Mouse (Mus musculus): ENCODE results near the gene Rhd. TPM values are rescaled to one million over a fixed set of nuclear protein-coding genes. Genes with fewer than 3 reads are reported as not detected.
"Not testable (repeated sequence)": the region's sequence is repeated elsewhere in the genome, so short reads cannot be mapped to it uniquely, and the experiment has no call there.

Rhd gene
- 3.6 and 5.5 TPM in 2 replicates for polyA plus RNA-seq (2014; fragmentation: Nextera tagmentation; extraction: Ambion mirVana)

GRCm38 (mm10) chr4:134863937-134864729, at the start of gene Rhd:
Gene Rhd (plus strand): TSS chr4:134864536.
- ATAC-seq (ENCODE audit: insufficient number of reproducible peaks, insufficient read depth, low FRiP score, low read depth): no peak
- 35% methylated on average over 14 of the region's 14 CpGs for WGBS
- H3K4me3 ChIP-seq (ENCODE audit: control insufficient read depth in 1 of 2, insufficient read depth in 1 of 2, low read depth in 1 of 2, low read length in 2 of 2): no peak within 1 kb of the TSS
- peaks cover 2 to 3% of the 10 kb centered on the region in 2 experiments; a peak in 2 of 4 replicates for H3K4me1 ChIP-seq (ENCODE audit: control insufficient read depth in 2 of 2, insufficient read depth in 2 of 2, low read length in 2 of 2)
- H3K27me3 ChIP-seq (ENCODE audit: control insufficient read depth, insufficient read depth, low read length): peaks cover 14% of the 10 kb centered on the region
- no peak within 1 kb of the TSS for H3K9ac ChIP-seq (ENCODE audit: low read length)
- H3K9me3 ChIP-seq (ENCODE audit: control insufficient read depth, low read length): no peaks in the 10 kb centered on the region
- no peaks in the 10 kb centered on the region for H3K36me3 ChIP-seq (ENCODE audit: control insufficient read depth, insufficient read depth, low read length)
- H3K4me2 ChIP-seq (ENCODE audit: low read length): no peak within 1 kb of the TSS
- H3K27ac ChIP-seq (replicated peaks in 1 of 2; ENCODE audit: control insufficient read depth in 1 of 2, insufficient read depth in 1 of 2, low read depth in 2 of 2, low read length in 2 of 2): no peak within 1 kb of the TSS

- Histone ChIP-seq H3K9me3 (ENCODE audit: control insufficient read depth, low read length) (no peaks in the 10 kb centered on the region), H3K27ac (replicated peaks in 1 of 2; ENCODE audit: control insufficient read depth in 1 of 2, insufficient read depth in 1 of 2, low read depth in 2 of 2, low read length in 2 of 2) (no peak overlapping the region), H3K4me1 (ENCODE audit: control insufficient read depth in 2 of 2, insufficient read depth in 2 of 2, low read length in 2 of 2) (peaks cover 4 to 17% of the 10 kb centered on the region in 2 experiments), H3K4me2 (ENCODE audit: low read length) (no peak overlapping the region), H3K36me3 (ENCODE audit: control insufficient read depth, insufficient read depth, low read length) (peaks cover 11% of the 10 kb centered on the region; the same call in 1 of the 2 replicates), H3K27me3 (ENCODE audit: control insufficient read depth, insufficient read depth, low read length) (no peaks in the 10 kb centered on the region), H3K9ac (ENCODE audit: low read length) (no peak overlapping the region), H3K4me3 (ENCODE audit: control insufficient read depth in 1 of 2, insufficient read depth in 1 of 2, low read depth in 1 of 2, low read length in 2 of 2) (no peak overlapping the region)
- no peak for ATAC-seq (ENCODE audit: insufficient number of reproducible peaks, insufficient read depth, low FRiP score, low read depth)
- 72% methylated on average over 4 of the region's 4 CpGs for WGBS
Measured at GRCm38 (mm10) chr4:134817706-134818105, 46.6 kb upstream of the Rhd start.

- Histone ChIP-seq H3K27me3 (ENCODE audit: control insufficient read depth, insufficient read depth, low read length) (no peaks in the 10 kb centered on the region), H3K9me3 (ENCODE audit: control insufficient read depth, low read length) (no peaks in the 10 kb centered on the region), H3K4me2 (ENCODE audit: low read length) (no peak overlapping the region), H3K4me3 (ENCODE audit: control insufficient read depth in 1 of 2, insufficient read depth in 1 of 2, low read depth in 1 of 2, low read length in 2 of 2) (no peak overlapping the region), H3K9ac (ENCODE audit: low read length) (no peak overlapping the region), H3K27ac (replicated peaks in 1 of 2; ENCODE audit: control insufficient read depth in 1 of 2, insufficient read depth in 1 of 2, low read depth in 2 of 2, low read length in 2 of 2) (no peak overlapping the region), H3K4me1 (ENCODE audit: control insufficient read depth in 2 of 2, insufficient read depth in 2 of 2, low read length in 2 of 2) (peaks cover 4 to 10% of the 10 kb centered on the region in 2 experiments), H3K36me3 (ENCODE audit: control insufficient read depth, insufficient read depth, low read length) (peaks cover 26% of the 10 kb centered on the region)
- 75% methylated on average over 1 of the region's 1 CpGs for WGBS
- ATAC-seq (ENCODE audit: insufficient number of reproducible peaks, insufficient read depth, low FRiP score, low read depth): no peak
Measured at GRCm38 (mm10) chr4:134821061-134821460, 43.3 kb upstream of the Rhd start.

- Histone ChIP-seq H3K4me3 (ENCODE audit: control insufficient read depth in 1 of 2, insufficient read depth in 1 of 2, low read depth in 1 of 2, low read length in 2 of 2) (no peak overlapping the region), H3K27me3 (ENCODE audit: control insufficient read depth, insufficient read depth, low read length) (no peaks in the 10 kb centered on the region), H3K4me1 (ENCODE audit: control insufficient read depth in 2 of 2, insufficient read depth in 2 of 2, low read length in 2 of 2) (peaks cover 4 to 10% of the 10 kb centered on the region in 2 experiments), H3K9me3 (ENCODE audit: control insufficient read depth, low read length) (no peaks in the 10 kb centered on the region), H3K9ac (ENCODE audit: low read length) (no peak overlapping the region), H3K27ac (replicated peaks in 1 of 2; ENCODE audit: control insufficient read depth in 1 of 2, insufficient read depth in 1 of 2, low read depth in 2 of 2, low read length in 2 of 2) (no peak overlapping the region), H3K4me2 (ENCODE audit: low read length) (no peak overlapping the region), H3K36me3 (ENCODE audit: control insufficient read depth, insufficient read depth, low read length) (peaks cover 46% of the 10 kb centered on the region)
- ATAC-seq (ENCODE audit: insufficient number of reproducible peaks, insufficient read depth, low FRiP score, low read depth): no peak
- 75% methylated on average over 2 of the region's 2 CpGs for WGBS
Measured at GRCm38 (mm10) chr4:134823560-134823959, 40.8 kb upstream of the Rhd start.

- H3K4me2 ChIP-seq (ENCODE audit: low read length); H3K27me3 ChIP-seq (ENCODE audit: control insufficient read depth, insufficient read depth, low read length); H3K9me3 ChIP-seq (ENCODE audit: control insufficient read depth, low read length); ATAC-seq (ENCODE audit: insufficient number of reproducible peaks, insufficient read depth, low FRiP score, low read depth); H3K27ac ChIP-seq (replicated peaks in 1 of 2; ENCODE audit: control insufficient read depth in 1 of 2, insufficient read depth in 1 of 2, low read depth in 2 of 2, low read length in 2 of 2); H3K9ac ChIP-seq (ENCODE audit: low read length); H3K4me3 ChIP-seq (ENCODE audit: control insufficient read depth in 1 of 2, insufficient read depth in 1 of 2, low read depth in 1 of 2, low read length in 2 of 2): not testable (repeated sequence)
- peaks cover 4 to 10% of the 10 kb centered on the region in 2 experiments for H3K4me1 ChIP-seq (ENCODE audit: control insufficient read depth in 2 of 2, insufficient read depth in 2 of 2, low read length in 2 of 2)
- H3K36me3 ChIP-seq (ENCODE audit: control insufficient read depth, insufficient read depth, low read length): peaks cover 54% of the 10 kb centered on the region
- 97% methylated on average over 10 of the region's 11 CpGs for WGBS
Measured at GRCm38 (mm10) chr4:134825864-134826263, 38.5 kb upstream of the Rhd start.

GRCm38 (mm10) chr4:134826348-134826747, 38.0 kb upstream of the Rhd start:
- H3K36me3 ChIP-seq (ENCODE audit: control insufficient read depth, insufficient read depth, low read length): peaks cover 58% of the 10 kb centered on the region
- H3K9me3 ChIP-seq (ENCODE audit: control insufficient read depth, low read length): no peaks in the 10 kb centered on the region
- no peak overlapping the region for H3K4me2 ChIP-seq (ENCODE audit: low read length)
- H3K27ac ChIP-seq (replicated peaks in 1 of 2; ENCODE audit: control insufficient read depth in 1 of 2, insufficient read depth in 1 of 2, low read depth in 2 of 2, low read length in 2 of 2): no peak overlapping the region
- H3K27me3 ChIP-seq (ENCODE audit: control insufficient read depth, insufficient read depth, low read length): no peaks in the 10 kb centered on the region
- H3K4me3 ChIP-seq (ENCODE audit: control insufficient read depth in 1 of 2, insufficient read depth in 1 of 2, low read depth in 1 of 2, low read length in 2 of 2): no peak overlapping the region
- H3K4me1 ChIP-seq (ENCODE audit: control insufficient read depth in 2 of 2, insufficient read depth in 2 of 2, low read length in 2 of 2): peaks cover 3 to 9% of the 10 kb centered on the region in 2 experiments
- H3K9ac ChIP-seq (ENCODE audit: low read length): no peak overlapping the region
- no peak for ATAC-seq (ENCODE audit: insufficient number of reproducible peaks, insufficient read depth, low FRiP score, low read depth)

- Histone ChIP-seq H3K9ac (ENCODE audit: low read length) (no peak overlapping the region), H3K4me3 (ENCODE audit: control insufficient read depth in 1 of 2, insufficient read depth in 1 of 2, low read depth in 1 of 2, low read length in 2 of 2) (no peak overlapping the region), H3K27ac (replicated peaks in 1 of 2; ENCODE audit: control insufficient read depth in 1 of 2, insufficient read depth in 1 of 2, low read depth in 2 of 2, low read length in 2 of 2) (no peak overlapping the region), H3K9me3 (ENCODE audit: control insufficient read depth, low read length) (no peaks in the 10 kb centered on the region), H3K27me3 (ENCODE audit: control insufficient read depth, insufficient read depth, low read length) (no peaks in the 10 kb centered on the region), H3K4me2 (ENCODE audit: low read length) (no peak overlapping the region), H3K4me1 (ENCODE audit: control insufficient read depth in 2 of 2, insufficient read depth in 2 of 2, low read length in 2 of 2) (no peaks in the 10 kb centered on the region), H3K36me3 (ENCODE audit: control insufficient read depth, insufficient read depth, low read length) (peaks cover 69% of the 10 kb centered on the region)
- ATAC-seq (ENCODE audit: insufficient number of reproducible peaks, insufficient read depth, low FRiP score, low read depth): no peak
- WGBS: 88% methylated on average over 11 of the region's 11 CpGs
Measured at GRCm38 (mm10) chr4:134827806-134828205, 36.5 kb upstream of the Rhd start.

GRCm38 (mm10) chr4:134831934-134832333, 32.4 kb upstream of the Rhd start:
- Histone ChIP-seq H3K4me3 (ENCODE audit: control insufficient read depth in 1 of 2, insufficient read depth in 1 of 2, low read depth in 1 of 2, low read length in 2 of 2) (no peak overlapping the region), H3K9ac (ENCODE audit: low read length) (no peak overlapping the region), H3K9me3 (ENCODE audit: control insufficient read depth, low read length) (no peaks in the 10 kb centered on the region), H3K27me3 (ENCODE audit: control insufficient read depth, insufficient read depth, low read length) (no peaks in the 10 kb centered on the region), H3K4me1 (ENCODE audit: control insufficient read depth in 2 of 2, insufficient read depth in 2 of 2, low read length in 2 of 2) (no peaks in the 10 kb centered on the region), H3K27ac (replicated peaks in 1 of 2; ENCODE audit: control insufficient read depth in 1 of 2, insufficient read depth in 1 of 2, low read depth in 2 of 2, low read length in 2 of 2) (no peak overlapping the region), H3K36me3 (ENCODE audit: control insufficient read depth, insufficient read depth, low read length) (peaks cover 73% of the 10 kb centered on the region), H3K4me2 (ENCODE audit: low read length) (no peak overlapping the region)
- 89% methylated on average over 3 of the region's 3 CpGs for whole genome bisulfite sequencing
- ATAC-seq (ENCODE audit: insufficient number of reproducible peaks, insufficient read depth, low FRiP score, low read depth): no peak
